Mouse (Mus musculus) hindbrain, postnatal 0 days (tissue): ENCODE measurements around the gene Pcp2. TPM values are rescaled to one million over a fixed set of nuclear protein-coding genes. Genes with fewer than 3 reads are reported as not detected.

Source experiments
- ATAC-seq: fragments of 200-750 bp; cut with Nextera tagmentation; 2 replicates; pipeline ENCODE4 v1.8.0; 2017; ENCODE audit warnings: mild to moderate bottlenecking, moderate TSS enrichment, moderate library complexity
- DNase-seq: peaks from one replicate; pipeline ENCODE4 v3.0.0-alpha.2; 2015; ENCODE audit warnings: low spot score
- H3K27ac ChIP-seq: fragments of 300-500 bp; sonication (generic); 2 replicates; pipeline ENCODE4 v1.5.1; 2014; ENCODE audit warnings: mild to moderate bottlenecking
- H3K27me3 ChIP-seq: fragments of 300-500 bp; sonication (generic); 2 replicates; pipeline ENCODE4 v1.6.1; 2014; ENCODE audit warnings: low read length, mixed read lengths; ENCODE audit not compliant: insufficient read depth
- H3K36me3 ChIP-seq: fragments of 300-500 bp; sonication (generic); 2 replicates; pipeline ENCODE4 v1.6.1; 2014; ENCODE audit warnings: low read length, mixed read lengths; ENCODE audit not compliant: insufficient read depth
- H3K4me1 ChIP-seq: fragments of 300-500 bp; sonication (generic); 2 replicates; pipeline ENCODE4 v1.6.1; 2014; ENCODE audit warnings: antibody characterized with exemption, low read length, mixed read lengths; ENCODE audit not compliant: insufficient read depth
- H3K4me2 ChIP-seq: fragments of 300-500 bp; sonication (generic); 2 replicates; pipeline ENCODE4 v1.6.1; 2014; ENCODE audit warnings: low read depth, mild to moderate bottlenecking, low read length, moderate library complexity, mixed read lengths
- H3K4me3 ChIP-seq: fragments of 300-500 bp; sonication (generic); 2 replicates; pipeline ENCODE4 v1.5.1; 2014; ENCODE audit warnings: low read length
- H3K9ac ChIP-seq: fragments of 300-500 bp; sonication (generic); replicated peaks from 2 replicates; pipeline ENCODE4 v1.6.1; 2014; ENCODE audit warnings: mild to moderate bottlenecking, low read length, moderate library complexity, mixed read lengths
- H3K9me3 ChIP-seq: fragments of 300-500 bp; sonication (generic); 2 replicates; pipeline ENCODE4 v1.6.1; 2016; ENCODE audit warnings: low read length, mixed read lengths
- CTCF ChIP-seq: IDR thresholded peaks from 2 replicates; pipeline ENCODE4 v1.5.1; 2016; ENCODE audit warnings: antibody characterized with exemption, control low read depth, low read depth
- WGBS: fragments of 180-500 bp; shearing (Covaris S2); extraction: QIAGEN DNeasy Blood & Tissue Kit; methylation state at CpG from one replicate; pipeline ENCODE4 v1.1.7; 2014; 5-methylcytosine and 5-hydroxymethylcytosine counted together
- polyA plus RNA-seq: library from polyadenylated mRNA; unstranded; fragments of >200 nt; fragmentation: Nextera tagmentation; extraction: Ambion mirVana; gene quantifications from 2 replicates; pipeline ENCODE4 v1.2.1, GENCODE M21; 2015
- total RNA-seq: library from RNA; depleted of rRNA; stranded (reverse); fragments of >200 nt; gene quantifications from 2 replicates; pipeline ENCODE4 v1.2.3, GENCODE M21; 2014; rRNA removed

The Pcp2 gene
- total RNA-seq (95.0 and 145 TPM in 2 replicates), polyA plus RNA-seq (78.6 and 84.4 TPM in 2 replicates)

DNA sequence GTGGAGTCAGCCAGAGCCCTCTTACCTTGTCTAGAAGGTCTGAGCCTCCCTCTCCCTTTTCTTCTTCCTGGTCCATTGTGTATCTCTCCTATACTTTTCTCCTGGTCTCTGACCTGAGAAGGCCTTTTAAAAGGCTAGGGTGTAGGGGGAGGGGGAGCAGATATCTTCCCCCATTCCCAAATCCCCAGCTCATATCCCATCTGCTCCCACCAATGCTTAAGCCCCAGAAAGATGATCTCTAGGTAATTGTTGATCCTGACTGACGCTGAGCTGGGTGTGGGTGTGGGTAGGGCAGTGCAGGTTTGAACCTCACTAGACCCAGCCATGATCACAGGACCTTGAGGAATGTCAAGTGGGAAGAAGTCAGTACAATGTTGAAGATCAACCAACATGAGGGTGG lies at the start of gene Pcp2:
Pcp2 (minus strand) TSS at position 101 of the 400 bp plus-strand sequence.
- DNase-seq (no peak), ATAC-seq (no peak)
- no peak within 1 kb of the TSS for H3K9ac ChIP-seq

DNA sequence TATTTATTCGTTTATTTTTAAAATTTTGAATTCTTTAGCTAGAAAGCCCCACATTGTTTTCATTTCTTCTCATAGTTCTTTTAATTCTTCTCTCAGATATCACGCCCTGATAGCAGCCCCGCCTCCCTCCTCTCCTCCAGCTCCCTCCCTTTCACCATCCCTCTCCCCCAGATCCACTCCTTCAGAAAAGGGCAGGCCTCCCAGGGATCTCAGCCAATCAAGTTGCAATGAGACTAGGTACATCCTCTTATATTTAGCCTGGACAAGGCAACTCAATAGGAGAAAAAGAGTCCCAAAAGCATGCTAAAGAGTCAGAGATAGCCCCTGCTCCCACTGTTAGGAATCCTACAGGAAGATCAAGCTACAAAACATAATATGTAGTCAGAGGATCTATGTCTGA lies 49.3 kb upstream of the Pcp2 start:
- no peak overlapping the region for H3K4me3 ChIP-seq
- H3K4me2 ChIP-seq, result no peak overlapping the region
- H3K4me1 ChIP-seq, result peaks cover 15% of the 10 kb centered on the region
- no peaks in the 10 kb centered on the region for H3K27me3 ChIP-seq
- no peaks in the 10 kb centered on the region for H3K9me3 ChIP-seq
- 62% methylated on average over 3 of the region's 3 CpGs for WGBS
- H3K36me3 ChIP-seq, result peaks cover 7% of the 10 kb centered on the region; the same call in 1 of the 2 replicates
- H3K9ac ChIP-seq, result no peak overlapping the region
- no peak for ATAC-seq
- no peak for DNase-seq
- TF ChIP-seq CTCF, result no peak
- no peak overlapping the region for H3K27ac ChIP-seq

More for the DNA sequence above, at the start of gene Pcp2:
- no peak for TF ChIP-seq CTCF
- Histone ChIP-seq H3K9me3 (no peaks in the 10 kb centered on the region), H3K27me3 (no peaks in the 10 kb centered on the region), H3K27ac (no peak within 1 kb of the TSS), H3K36me3 (no peaks in the 10 kb centered on the region; the same call in 1 of the 2 replicates), H3K4me3 (no peak within 1 kb of the TSS), H3K4me1 (peaks cover 1% of the 10 kb centered on the region; the same call in 1 of the 2 replicates), H3K4me2 (no peak within 1 kb of the TSS)
- WGBS, result 69% methylated on average over 1 of the region's 1 CpGs

DNA sequence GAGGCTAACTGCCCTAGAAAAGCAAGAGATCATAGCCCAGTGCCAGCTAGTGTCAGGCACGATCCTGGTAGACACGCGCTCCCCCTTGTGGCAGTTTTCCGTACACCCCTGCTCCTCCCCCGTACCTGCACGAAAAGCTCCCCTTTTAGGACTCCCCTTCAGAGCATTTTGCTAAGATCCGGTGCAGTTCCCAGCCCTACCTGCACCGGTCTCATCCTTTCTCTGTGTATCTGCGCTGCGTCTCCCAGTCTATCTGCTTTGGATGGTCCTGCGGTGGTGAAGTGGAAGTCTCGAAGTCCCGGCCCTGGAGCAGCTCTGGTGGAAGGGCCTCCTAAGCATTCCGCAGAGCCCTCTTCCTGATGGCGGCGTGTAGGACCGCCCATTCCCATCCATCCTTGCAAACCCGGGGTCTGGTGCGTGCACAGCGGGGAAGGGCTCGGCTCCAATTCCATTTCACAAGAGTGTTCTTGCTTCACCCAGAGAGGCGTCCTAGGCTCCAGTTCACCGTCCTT lies 46.7 kb upstream of the Pcp2 start, which contains the start of gene Fcor:
Fcor (minus strand) TSS at position 383 of the 512 bp plus-strand sequence.
- DNase-seq (peak; percentile 90), ATAC-seq (peak; percentile 87)
- H3K27ac ChIP-seq, result peak within 1 kb of the TSS; percentile 82
- WGBS, result under 1% methylated on average over 23 of the region's 23 CpGs
- no peaks in the 10 kb centered on the region for H3K9me3 ChIP-seq
- H3K4me2 ChIP-seq, result peak within 1 kb of the TSS; percentile 71
- peak; percentile 95 for TF ChIP-seq CTCF
- no peaks in the 10 kb centered on the region for H3K27me3 ChIP-seq
- peaks cover 5% of the 10 kb centered on the region for H3K4me1 ChIP-seq
- no peaks in the 10 kb centered on the region for H3K36me3 ChIP-seq
- H3K4me3 ChIP-seq, result peak within 1 kb of the TSS; percentile 44
- H3K9ac ChIP-seq, result peak within 1 kb of the TSS; percentile 61

DNA sequence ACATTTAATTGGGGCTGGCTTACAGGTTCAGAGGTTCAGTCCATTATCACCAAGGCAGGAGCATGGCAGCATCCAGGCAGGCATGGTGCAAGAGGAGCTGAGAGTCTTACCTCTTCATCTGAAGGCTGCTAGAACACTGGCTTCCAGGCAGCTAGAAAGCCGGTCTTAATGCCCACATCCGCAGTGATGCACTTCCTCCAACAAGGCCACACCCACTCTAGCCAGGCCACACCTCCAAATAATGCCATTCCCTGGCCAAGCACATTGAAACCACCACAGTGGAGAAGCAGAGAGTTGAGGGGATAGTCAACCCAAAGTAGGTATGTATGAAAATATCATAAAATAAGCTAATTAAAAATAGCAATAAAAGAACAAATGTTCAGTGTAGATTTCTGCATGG lies 45.0 kb upstream of the Pcp2 start:
- no peaks in the 10 kb centered on the region for H3K36me3 ChIP-seq
- H3K4me1 ChIP-seq, result peaks cover 5% of the 10 kb centered on the region
- no peak overlapping the region for H3K9ac ChIP-seq
- DNase-seq, result no peak
- H3K27me3 ChIP-seq, result no peaks in the 10 kb centered on the region
- TF ChIP-seq CTCF, result no peak
- no peak overlapping the region for H3K4me3 ChIP-seq
- no peak for ATAC-seq
- 93% methylated on average over 2 of the region's 2 CpGs for WGBS
- no peak overlapping the region for H3K27ac ChIP-seq
- no peaks in the 10 kb centered on the region for H3K9me3 ChIP-seq
- H3K4me2 ChIP-seq, result no peak overlapping the region

DNA sequence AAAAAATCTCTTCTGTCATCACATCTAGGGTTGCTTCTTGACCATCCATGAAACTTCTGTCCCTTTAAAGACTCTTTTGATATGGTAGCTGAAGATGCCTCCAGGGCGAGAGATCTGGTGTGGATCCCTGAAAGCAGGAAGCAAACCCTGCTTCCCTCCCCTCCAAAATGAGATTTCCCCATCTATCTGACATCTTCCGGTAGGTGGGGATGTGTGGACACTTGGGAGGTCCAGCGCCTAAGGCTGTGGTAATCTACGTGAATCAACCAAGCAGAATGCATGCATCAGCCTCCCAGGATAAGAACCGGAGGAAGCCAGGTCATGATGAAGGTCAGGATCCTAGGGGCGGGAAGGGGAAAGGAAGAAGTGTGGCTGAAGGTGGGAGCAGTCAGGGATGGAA lies 40.2 kb upstream of the Pcp2 start, which contains the start of gene Mcemp1:
Mcemp1 (plus strand) TSS at position 248 of the 400 bp plus-strand sequence.
- Histone ChIP-seq H3K4me3 (no peak within 1 kb of the TSS), H3K9me3 (no peaks in the 10 kb centered on the region), H3K27ac (no peak within 1 kb of the TSS), H3K36me3 (no peaks in the 10 kb centered on the region), H3K4me2 (no peak within 1 kb of the TSS), H3K27me3 (no peaks in the 10 kb centered on the region), H3K9ac (no peak within 1 kb of the TSS), H3K4me1 (no peaks in the 10 kb centered on the region)
- 73% methylated on average over 6 of the region's 6 CpGs for WGBS
- DNase-seq (no peak), ATAC-seq (no peak)
- TF ChIP-seq CTCF, result no peak

DNA sequence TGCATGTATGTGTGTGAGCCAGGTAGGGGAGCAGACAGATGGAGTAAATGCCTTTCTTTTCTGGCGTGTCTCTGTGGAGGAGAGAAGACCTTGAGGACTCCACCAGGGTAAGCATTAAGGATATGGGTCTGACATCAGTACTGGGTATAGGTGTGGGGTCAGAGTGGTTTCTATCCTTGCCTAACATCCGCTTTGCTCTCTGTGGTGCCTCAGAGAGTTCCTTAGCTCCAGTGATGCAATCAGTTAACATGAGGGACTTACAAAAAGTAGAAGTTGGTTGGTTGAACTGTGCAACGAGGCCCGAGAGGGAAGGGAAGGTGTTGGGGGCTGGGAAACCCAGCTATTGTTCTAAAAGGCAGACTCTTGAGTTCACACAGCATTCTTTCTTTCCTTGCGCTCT lies 39.1 kb upstream of the Pcp2 start:
- Histone ChIP-seq H3K27ac (no peak overlapping the region), H3K9me3 (no peaks in the 10 kb centered on the region), H3K4me1 (no peaks in the 10 kb centered on the region), H3K4me2 (no peak overlapping the region), H3K36me3 (no peaks in the 10 kb centered on the region), H3K9ac (no peak overlapping the region), H3K4me3 (no peak overlapping the region), H3K27me3 (no peaks in the 10 kb centered on the region)
- WGBS, result 74% methylated on average over 5 of the region's 5 CpGs
- TF ChIP-seq CTCF, result no peak
- ATAC-seq (no peak), DNase-seq (no peak)

DNA sequence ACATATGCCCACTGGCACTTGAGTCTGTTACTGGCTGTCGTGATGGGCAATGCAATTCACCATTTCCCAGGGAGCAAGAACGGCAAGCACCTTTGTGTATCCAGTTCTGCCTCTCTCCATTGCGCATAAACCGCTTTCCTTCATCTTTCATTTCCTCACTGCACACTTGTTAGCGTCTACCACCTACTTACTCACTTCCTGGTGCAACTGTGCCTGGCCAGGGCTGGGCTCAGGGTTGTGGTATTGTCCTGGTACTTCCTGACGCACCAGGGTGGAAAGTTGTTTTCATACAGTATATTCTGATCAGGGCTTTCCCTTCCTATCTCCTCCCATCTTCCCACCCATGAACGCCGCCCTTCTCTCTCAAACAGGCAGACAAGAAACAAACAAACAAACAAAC lies 35.5 kb upstream of the Pcp2 start:
- no peak for DNase-seq
- Histone ChIP-seq H3K4me3 (no peak overlapping the region), H3K36me3 (no peaks in the 10 kb centered on the region), H3K9me3 (no peaks in the 10 kb centered on the region), H3K27me3 (no peaks in the 10 kb centered on the region), H3K4me2 (no peak overlapping the region), H3K4me1 (no peaks in the 10 kb centered on the region), H3K9ac (no peak overlapping the region), H3K27ac (no peak overlapping the region)
- TF ChIP-seq CTCF, result no peak
- no peak for ATAC-seq
- 81% methylated on average over 8 of the region's 8 CpGs for WGBS
